Mouse (Mus musculus) neural tube, postnatal 0 days (tissue): Measurements from ENCODE around the gene Pcdh9. TPM values are rescaled to one million over a fixed set of nuclear protein-coding genes. Genes with fewer than 3 reads are reported as not detected.

Source experiments
- polyA plus RNA-seq: library from polyadenylated mRNA; unstranded; fragments of >200 nt; fragmentation: Nextera tagmentation; extraction: Ambion mirVana; gene quantifications from 2 replicates; pipeline ENCODE4 v1.2.1, GENCODE M21; 2015

The Pcdh9 gene
- 122 and 141 TPM in 2 replicates for polyA plus RNA-seq

GRCm38 (mm10) chr14:93890519-93891370, at the start of gene Pcdh9:
Gene Pcdh9 (minus strand): TSS chr14:93890679.

